Mouse (Mus musculus): ENCODE results near the gene Orai1.
"Not testable (repeated sequence)": the region's sequence is repeated elsewhere in the genome, so short reads cannot be mapped to it uniquely, and the experiment has no call there.

Orai1 gene

GRCm38 (mm10) chr5:123035564-123035963 is 20.7 kb downstream of the Orai1 start:
- peak; percentile 54 for DNase-seq

GRCm38 (mm10) chr5:123038115-123038514 is 23.2 kb downstream of the Orai1 start:
- DNase-seq = no peak

- peak; percentile 90 for DNase-seq
Observed at GRCm38 (mm10) chr5:123039120-123039752, 24.4 kb downstream of the Orai1 start.

GRCm38 (mm10) chr5:123040796-123041195 is 25.9 kb downstream of the Orai1 start:
- DNase-seq = no peak

- peak; percentile 56 for DNase-seq
Observed at GRCm38 (mm10) chr5:123043856-123044255, 29.0 kb downstream of the Orai1 start.

- peak; percentile 88 for DNase-seq
Observed at GRCm38 (mm10) chr5:123045561-123046295, 30.9 kb downstream of the Orai1 start.

- DNase-seq = no peak
Observed at GRCm38 (mm10) chr5:123046916-123047315, 32.0 kb downstream of the Orai1 start, which contains the start of gene Morn3. Gene Morn3, minus strand, starts transcription at chr5:123047016.

GRCm38 (mm10) chr5:123049271-123049670 is 34.4 kb downstream of the Orai1 start:
- DNase-seq = peak; percentile 28

GRCm38 (mm10) chr5:123050918-123051317 is 36.0 kb downstream of the Orai1 start:
- DNase-seq = no peak

- DNase-seq = no peak
Observed at GRCm38 (mm10) chr5:123051736-123052135, 36.9 kb downstream of the Orai1 start.

- peak; percentile 99 for DNase-seq
Observed at GRCm38 (mm10) chr5:123057366-123058250, 42.7 kb downstream of the Orai1 start.

GRCm38 (mm10) chr5:123058251-123059102 is 43.6 kb downstream of the Orai1 start:
- no peak for DNase-seq

GRCm38 (mm10) chr5:123059757-123060520 is 45.1 kb downstream of the Orai1 start:
- DNase-seq = peak; percentile 48

GRCm38 (mm10) chr5:123060706-123061401 is 46.0 kb downstream of the Orai1 start:
- DNase-seq = no peak

- not testable (repeated sequence) for DNase-seq
Observed at GRCm38 (mm10) chr5:123061402-123061749, 46.5 kb downstream of the Orai1 start.

- no peak for DNase-seq
Observed at GRCm38 (mm10) chr5:123063141-123063540, 48.3 kb downstream of the Orai1 start.

GRCm38 (mm10) chr5:123064207-123064606 is 49.3 kb downstream of the Orai1 start:
- peak; percentile 85 for DNase-seq

- DNase-seq = no peak
Observed at GRCm38 (mm10) chr5:123067395-123067995, 52.6 kb downstream of the Orai1 start.

- no peak for DNase-seq
Observed at GRCm38 (mm10) chr5:123068115-123068514, 53.2 kb downstream of the Orai1 start, which contains the start of gene Tmem120b. Gene Tmem120b, plus strand, starts transcription at chr5:123068415.

- no peak for DNase-seq
Observed at GRCm38 (mm10) chr5:123068714-123069113, 53.8 kb downstream of the Orai1 start.
